Mouse (Mus musculus) activated CD4-positive, CD25-positive, alpha-beta regulatory T cell, adult 4 months (primary cell): Measurements from ENCODE around the gene Ccdc22. TPM values are rescaled to one million over a fixed set of nuclear protein-coding genes. Genes with fewer than 3 reads are reported as not detected.

ENCODE experiments used
- ATAC-seq: one replicate; pipeline ENCODE4 v1.8.0; 2017
- polyA plus RNA-seq, 2 experiments: library from polyadenylated mRNA; unstranded; fragments of 100-300 nt; shearing (Covaris generic); gene quantifications; one replicate each; pipeline ENCODE4 v1.2.1; 2017

The Ccdc22 gene
- polyA plus RNA-seq, 2 experiments from 2014 or later = 7.3 to 9.1 TPM

DNA sequence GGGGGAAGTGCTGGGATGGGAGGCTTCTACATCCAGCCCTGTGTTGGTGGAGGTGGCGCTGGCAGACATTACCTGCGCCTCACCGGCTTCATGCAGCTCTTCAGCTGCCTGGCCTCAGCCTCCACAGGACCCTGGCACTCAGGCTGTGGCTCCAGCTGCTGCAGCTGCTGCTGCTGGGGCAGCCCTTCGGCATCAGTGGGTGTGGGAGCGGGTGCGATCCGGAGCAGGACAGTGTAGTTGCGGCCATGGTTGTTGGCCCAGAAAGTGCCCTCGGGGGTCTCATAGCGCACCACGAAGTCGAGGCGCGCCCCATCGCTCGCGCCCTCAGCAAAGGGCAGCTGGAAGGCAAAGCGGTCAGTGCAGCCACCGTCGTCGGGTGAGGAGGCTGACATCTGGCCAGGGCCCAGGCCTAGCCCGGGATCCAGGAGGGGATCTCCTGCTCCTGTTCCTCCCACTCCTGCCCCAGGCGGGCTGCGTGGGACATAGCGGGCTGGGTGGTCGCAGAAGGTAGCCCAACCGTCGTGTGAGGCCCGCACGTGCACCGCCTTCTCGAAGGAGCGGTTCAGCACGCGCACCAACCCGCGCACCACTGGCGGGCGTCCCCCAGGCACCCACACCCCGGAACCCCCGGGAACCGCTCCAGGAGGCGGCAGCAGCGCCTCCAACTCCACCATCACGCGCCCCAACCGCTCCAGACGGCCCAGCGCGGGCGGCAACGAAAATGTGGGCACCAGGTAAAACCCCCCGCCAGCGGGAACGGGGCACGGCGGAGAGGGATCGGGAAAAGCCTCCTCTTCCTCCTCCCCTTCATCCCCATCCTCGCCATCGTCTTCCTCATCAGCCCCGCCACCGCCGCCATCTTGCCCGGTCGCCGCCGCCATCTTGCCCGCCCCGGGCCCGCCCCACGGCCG lies 31.9 kb downstream of the Ccdc22 start, which contains the start of gene Foxp3:
Gene Foxp3, plus strand, starts transcription at position 469 of the 911 bp plus-strand sequence.
- no peak for ATAC-seq

DNA sequence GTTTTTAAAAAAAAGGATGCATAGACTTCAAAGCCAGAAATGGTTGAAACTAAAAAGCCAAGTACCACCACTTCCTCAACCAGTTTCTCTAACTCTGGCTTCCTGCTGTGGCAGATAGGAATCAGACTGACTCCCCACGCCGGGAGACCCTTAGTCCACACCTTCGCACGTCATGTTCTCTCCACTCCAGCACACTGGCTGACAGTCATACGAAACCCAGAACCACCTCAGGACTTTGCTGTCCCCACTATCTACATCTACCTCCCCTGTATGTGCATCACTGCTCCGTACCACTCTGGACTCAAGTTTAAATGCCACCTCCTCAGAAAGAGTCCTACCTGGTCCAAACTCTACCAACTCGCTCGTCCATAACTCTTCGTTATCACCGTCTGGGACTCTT lies 32.9 kb downstream of the Ccdc22 start:
- ATAC-seq = peak; percentile 27

DNA sequence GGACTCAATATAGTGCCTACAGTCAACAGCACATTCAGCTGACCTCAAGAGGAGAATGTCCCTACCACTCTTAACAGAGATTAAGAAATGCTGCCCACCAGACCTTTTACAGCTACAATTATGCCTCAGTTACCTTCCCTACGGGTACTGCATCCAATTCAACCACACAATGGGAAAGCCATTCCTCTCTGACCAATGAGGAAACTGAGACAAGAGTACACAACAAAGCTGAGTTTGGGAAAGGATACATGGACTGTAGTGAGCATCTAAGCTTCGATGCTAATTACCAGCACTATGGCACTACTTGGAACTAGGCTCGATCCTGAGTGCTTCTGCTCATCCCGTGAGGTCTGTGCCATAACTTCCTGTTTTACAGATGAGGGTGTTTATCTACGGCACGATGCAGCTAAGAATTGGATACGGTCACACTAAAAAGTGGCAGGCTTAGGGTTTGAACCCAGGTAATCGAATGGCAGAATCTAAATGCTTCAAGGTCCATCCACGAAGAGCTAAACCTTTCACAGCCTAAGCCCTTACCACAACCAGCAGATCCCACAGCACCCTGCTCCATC lies 33.7 kb downstream of the Ccdc22 start:
- ATAC-seq = no peak

DNA sequence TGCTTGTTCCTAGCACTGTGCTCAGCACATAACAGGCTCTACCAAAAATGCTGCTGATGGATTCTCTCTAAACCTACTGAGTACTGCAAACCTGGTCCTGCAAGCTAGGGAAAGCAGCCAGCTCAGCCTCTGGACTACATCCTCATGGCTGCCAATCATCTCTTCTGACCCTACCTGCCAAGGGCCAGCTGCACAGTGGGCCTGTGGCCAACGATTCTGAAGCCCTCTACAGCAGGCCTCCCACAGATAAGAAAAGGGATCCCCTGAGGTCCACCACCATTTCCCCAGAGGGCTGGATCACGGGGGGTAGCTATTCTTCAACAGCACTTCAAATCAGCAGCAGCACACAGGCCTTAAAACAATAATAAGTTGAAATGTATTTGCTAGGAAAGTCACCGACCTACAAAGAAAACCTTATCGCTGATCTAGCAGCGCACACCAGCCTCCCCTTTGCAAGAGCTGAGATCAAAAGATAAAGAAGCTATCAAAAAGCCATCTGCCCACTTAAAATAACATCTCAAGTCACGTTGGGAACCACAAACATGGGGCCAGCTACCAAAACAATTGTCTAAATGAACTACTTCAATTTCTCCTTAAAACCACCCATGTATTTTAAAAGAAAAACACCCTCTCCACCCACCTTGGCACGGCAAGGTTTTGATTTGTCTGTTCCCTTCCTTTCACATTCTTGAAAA lies 34.7 kb downstream of the Ccdc22 start:
- ATAC-seq = peak; percentile 9

DNA sequence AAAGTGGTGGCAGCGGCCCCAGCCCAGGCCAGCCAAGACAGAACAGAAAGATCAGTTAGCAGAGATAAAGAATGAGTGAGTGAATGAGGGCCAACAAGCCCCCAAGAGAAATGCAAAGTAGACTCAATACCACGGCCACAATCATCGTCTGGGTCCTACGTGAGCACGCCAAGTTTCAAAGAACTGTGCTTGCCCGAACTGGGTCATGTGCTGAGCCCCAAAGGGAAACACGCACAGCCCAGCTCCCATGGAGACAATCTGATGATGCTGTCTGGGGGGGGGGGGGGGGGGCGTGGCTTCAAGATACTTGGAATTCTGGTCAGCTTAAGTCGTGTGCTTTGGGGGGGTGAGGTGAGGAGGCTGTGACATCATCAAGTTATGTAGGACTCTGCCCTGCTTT lies 37.8 kb downstream of the Ccdc22 start:
- peak; percentile 43 for ATAC-seq

DNA sequence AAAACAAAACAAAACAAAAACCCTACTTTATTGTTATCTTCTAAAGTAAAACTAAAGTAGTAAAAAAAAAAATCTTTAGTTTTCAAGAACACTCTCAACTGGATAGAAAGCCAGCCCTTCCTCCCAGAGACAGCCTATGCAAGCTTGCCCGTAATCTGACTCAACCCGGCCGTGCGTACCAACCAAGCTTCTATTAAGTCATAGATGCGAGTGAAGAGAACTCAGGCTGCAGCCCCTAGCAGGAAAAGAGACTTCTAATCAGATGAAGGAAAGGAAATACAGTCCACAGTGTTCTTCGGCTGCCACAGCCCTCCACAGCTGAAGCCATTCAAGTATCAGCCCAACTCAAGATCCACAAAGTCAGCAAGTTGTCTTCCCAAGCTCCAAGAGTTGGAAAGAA lies 39.0 kb downstream of the Ccdc22 start:
- ATAC-seq = peak; percentile 53

DNA sequence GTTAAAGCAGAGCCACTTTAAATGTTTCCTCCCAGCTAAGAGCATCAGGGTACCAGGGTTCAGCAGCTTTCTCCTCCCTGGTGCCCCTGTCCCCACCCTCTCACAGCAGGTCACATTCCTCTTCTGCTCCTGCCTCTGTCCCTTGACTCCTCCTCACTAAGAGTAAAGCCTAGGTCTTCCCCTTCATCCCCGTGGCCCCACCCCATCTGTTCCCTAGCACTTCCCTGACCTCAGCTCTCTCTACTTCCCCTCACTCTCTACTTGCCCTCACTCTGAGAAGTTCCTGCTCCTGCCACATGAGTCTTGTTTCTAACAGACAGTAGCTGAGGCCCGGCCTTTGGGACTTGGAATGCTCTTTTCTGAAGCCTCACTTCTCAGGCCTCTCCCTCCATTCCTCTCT lies 42.2 kb downstream of the Ccdc22 start:
- ATAC-seq = no peak

DNA sequence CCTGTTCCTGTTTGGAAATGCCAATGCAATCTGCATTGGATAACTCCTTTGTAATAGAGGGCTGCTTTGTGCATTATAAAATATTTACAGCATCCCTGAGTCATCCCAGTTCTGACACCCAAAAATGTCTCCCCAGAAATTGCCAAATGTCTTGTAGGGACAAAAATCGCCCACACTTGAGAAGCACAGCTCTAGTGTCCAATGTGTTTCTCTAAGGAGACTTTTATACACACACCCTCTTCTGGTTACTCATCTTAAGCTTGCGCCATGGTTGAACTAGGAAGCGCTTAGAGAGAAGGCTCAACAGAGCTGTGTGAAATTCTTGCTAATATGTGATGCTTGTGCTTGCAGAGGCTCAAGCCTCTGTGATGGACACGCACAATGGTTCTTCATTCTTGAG lies 51.8 kb downstream of the Ccdc22 start:
- no peak for ATAC-seq

Other genes starting within 250 kb of the Ccdc22 start
- gene Usp27x, start 229.7 kb downstream of the Ccdc22 start, polyA plus RNA-seq = under 1 TPM; 0.18 to 0.25 TPM
- 10 to 100 TPM; 31.5 to 37.6 TPM for gene Foxp3, start 31.9 kb downstream of the Ccdc22 start, polyA plus RNA-seq
- 1 to 10 TPM; 4.4 to 6.5 TPM for gene Ppp1r3f, start 31.2 kb downstream of the Ccdc22 start, polyA plus RNA-seq
- gene Cacna1f, start 1.6 kb upstream of the Ccdc22 start, polyA plus RNA-seq = not detected
- gene Syp, start 33.0 kb upstream of the Ccdc22 start, polyA plus RNA-seq = 1 to 10 TPM; 5.8 to 7.5 TPM
- gene Prickle3, start 51.7 kb upstream of the Ccdc22 start, polyA plus RNA-seq = 1 to 10 TPM; 6.3 TPM
- 100 to 1,000 TPM; 196 to 200 TPM for gene Plp2, start 65.9 kb upstream of the Ccdc22 start, polyA plus RNA-seq
- gene Magix, start 75.7 kb upstream of the Ccdc22 start, polyA plus RNA-seq = not detected
- gene Gpkow, start 91.6 kb upstream of the Ccdc22 start, polyA plus RNA-seq = 10 to 100 TPM; 44.6 to 54.1 TPM
- 10 to 100 TPM; 38.9 to 48.2 TPM for gene Wdr45, start 108.8 kb upstream of the Ccdc22 start, polyA plus RNA-seq
- gene Gm45208, start 116.7 kb upstream of the Ccdc22 start, polyA plus RNA-seq = not detected
- gene Praf2, start 122.9 kb upstream of the Ccdc22 start, polyA plus RNA-seq = 10 to 100 TPM; 34.0 to 36.1 TPM
- under 1 TPM in 1 of 2 experiments, not detected in 1; 0.20 TPM for gene Ccdc120, start 145.4 kb upstream of the Ccdc22 start, polyA plus RNA-seq
- gene Tfe3, start 157.0 kb upstream of the Ccdc22 start, polyA plus RNA-seq = 10 to 100 TPM in 1 of 2 experiments, 1 to 10 TPM in 1; 9.1 to 14.7 TPM
- gene Gripap1, start 184.2 kb upstream of the Ccdc22 start, polyA plus RNA-seq = 10 to 100 TPM; 46.6 to 58.8 TPM
- gene Kcnd1, start 216.8 kb upstream of the Ccdc22 start, polyA plus RNA-seq = under 1 TPM; 0.49 to 0.50 TPM
- gene Otud5, start 235.8 kb upstream of the Ccdc22 start, polyA plus RNA-seq = 10 to 100 TPM; 15.4 to 21.1 TPM